Mouse (Mus musculus): ENCODE measurements around the gene Scyl1. TPM values are rescaled to one million over a fixed set of nuclear protein-coding genes. Genes with fewer than 3 reads are reported as not detected.

The Scyl1 gene
- polyA plus RNA-seq, 1 experiment, result 42.8 TPM

DNA sequence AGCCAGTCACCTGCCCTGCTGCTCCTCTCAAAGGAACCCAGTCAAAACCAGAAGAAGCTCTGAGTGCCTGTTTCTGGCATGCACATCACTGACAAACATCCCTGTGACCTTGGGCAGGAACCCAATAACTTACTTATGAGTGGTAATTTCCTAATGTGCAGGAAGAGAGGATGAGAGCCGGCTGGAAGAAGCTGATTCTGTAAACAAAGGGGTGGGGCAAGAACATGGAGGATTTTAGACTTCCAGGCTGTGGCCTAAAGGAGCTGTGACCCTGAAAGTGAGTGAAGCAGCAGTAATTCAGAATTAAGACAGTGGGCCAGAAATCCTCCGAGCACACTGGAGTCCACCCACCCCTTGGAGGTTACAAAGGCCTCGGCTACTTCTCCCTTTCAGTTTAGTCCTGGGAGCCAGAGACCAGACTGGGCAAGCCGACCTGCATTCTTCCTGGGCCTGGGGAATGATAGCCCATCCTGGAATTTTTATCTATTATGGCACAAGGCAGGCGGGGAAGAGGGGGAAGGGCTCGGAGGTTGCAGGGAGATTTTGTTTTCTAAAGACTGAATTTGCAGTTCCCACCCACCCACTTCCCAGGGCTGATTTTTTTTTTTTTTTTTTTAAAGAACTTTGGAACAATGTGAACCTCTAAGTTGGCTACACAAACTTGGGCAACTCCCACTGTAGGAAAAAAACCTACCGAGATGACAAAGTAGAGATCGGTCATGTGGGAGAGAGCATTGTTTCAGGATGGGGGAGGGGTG lies 35.0 kb upstream of the Scyl1 start:
- peak overlapping the region; percentile 97 for H3K27ac ChIP-seq (ENCODE audit: insufficient read depth, low read length)
- no peaks in the 10 kb centered on the region for H3K27me3 ChIP-seq (ENCODE audit: control insufficient read depth, insufficient read depth, low read length, poor library complexity, severe bottlenecking)
- peaks cover 19% of the 10 kb centered on the region for H3K4me1 ChIP-seq (ENCODE audit: control insufficient read depth, insufficient read depth, low read length)
- H3K4me3 ChIP-seq (ENCODE audit: low read depth, low read length), result peak overlapping the region; percentile 28
- peak overlapping the region; percentile 80 for H3K9ac ChIP-seq (ENCODE audit: low read depth, poor library complexity, severe bottlenecking)
- TF ChIP-seq EP300 (IDR thresholded peaks at IDR 0.05; ENCODE audit: insufficient read depth, low read depth, low read length), result peak; percentile 65; the same call in 1 of the 2 replicates
- TF ChIP-seq POLR2A (IDR thresholded peaks at IDR 0.05; ENCODE audit: insufficient read depth, low read length), result no peak
- no peak for TF ChIP-seq CTCF (IDR thresholded peaks at IDR 0.05; ENCODE audit: low read depth, low read length)
- no peaks in the 10 kb centered on the region for H3K9me3 ChIP-seq (replicated peaks; ENCODE audit: control insufficient read depth, insufficient read depth, low read length, poor library complexity, severe bottlenecking)
- peaks cover 3% of the 10 kb centered on the region; the same call in 1 of the 2 replicates for H3K36me3 ChIP-seq (ENCODE audit: control insufficient read depth, insufficient read depth, low read length, poor library complexity, severe bottlenecking)

DNA sequence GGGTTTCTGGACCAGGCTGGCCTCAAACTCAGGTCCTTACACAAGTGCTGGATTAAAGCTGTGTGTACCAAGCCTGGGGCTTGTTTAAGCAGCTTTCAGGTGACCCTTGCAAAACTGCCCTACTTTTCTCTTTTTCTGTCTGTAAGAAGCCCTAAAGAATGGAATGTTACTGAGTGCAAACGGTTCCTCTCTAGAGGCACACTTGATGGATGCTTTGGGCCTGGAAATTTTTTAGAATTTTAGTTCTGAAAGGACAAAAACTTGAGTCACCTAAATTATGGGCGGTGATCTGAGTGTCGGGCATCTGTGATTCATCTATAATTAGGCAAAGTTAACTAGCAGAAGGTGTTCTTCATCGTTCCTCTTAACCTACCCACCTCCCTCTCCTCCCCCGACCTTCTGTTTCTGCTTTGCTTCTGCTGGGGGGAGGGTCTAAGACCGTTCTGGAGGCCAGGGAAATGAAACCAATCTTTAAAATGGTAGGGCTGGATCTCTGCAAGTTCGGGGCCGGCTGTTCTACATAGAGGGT lies 33.2 kb upstream of the Scyl1 start:
- H3K9ac ChIP-seq (ENCODE audit: low read depth, poor library complexity, severe bottlenecking), result peak overlapping the region; percentile 80
- H3K36me3 ChIP-seq (ENCODE audit: control insufficient read depth, insufficient read depth, low read length, poor library complexity, severe bottlenecking), result peaks cover 21% of the 10 kb centered on the region
- no peaks in the 10 kb centered on the region for H3K27me3 ChIP-seq (ENCODE audit: control insufficient read depth, insufficient read depth, low read length, poor library complexity, severe bottlenecking)
- TF ChIP-seq EP300 (IDR thresholded peaks at IDR 0.05; ENCODE audit: insufficient read depth, low read depth, low read length) (no peak), CTCF (IDR thresholded peaks at IDR 0.05; ENCODE audit: low read depth, low read length) (no peak), POLR2A (IDR thresholded peaks at IDR 0.05; ENCODE audit: insufficient read depth, low read length) (no peak)
- peak overlapping the region; percentile 61 for H3K4me3 ChIP-seq (ENCODE audit: low read depth, low read length)
- no peaks in the 10 kb centered on the region for H3K9me3 ChIP-seq (replicated peaks; ENCODE audit: control insufficient read depth, insufficient read depth, low read length, poor library complexity, severe bottlenecking)
- peak overlapping the region; percentile 97 for H3K27ac ChIP-seq (ENCODE audit: insufficient read depth, low read length)
- H3K4me1 ChIP-seq (ENCODE audit: control insufficient read depth, insufficient read depth, low read length), result peaks cover 13% of the 10 kb centered on the region

- no peaks in the 10 kb centered on the region for H3K9me3 ChIP-seq (replicated peaks; ENCODE audit: control insufficient read depth, insufficient read depth, low read length, poor library complexity, severe bottlenecking)
- H3K36me3 ChIP-seq (ENCODE audit: control insufficient read depth, insufficient read depth, low read length, poor library complexity, severe bottlenecking), result peaks cover 25% of the 10 kb centered on the region
- peak overlapping the region; percentile 80 for H3K9ac ChIP-seq (ENCODE audit: low read depth, poor library complexity, severe bottlenecking)
- peaks cover 11% of the 10 kb centered on the region for H3K4me1 ChIP-seq (ENCODE audit: control insufficient read depth, insufficient read depth, low read length)
- peak overlapping the region; percentile 97 for H3K27ac ChIP-seq (ENCODE audit: insufficient read depth, low read length)
- peak overlapping the region; percentile 61 for H3K4me3 ChIP-seq (ENCODE audit: low read depth, low read length)
- H3K27me3 ChIP-seq (ENCODE audit: control insufficient read depth, insufficient read depth, low read length, poor library complexity, severe bottlenecking), result no peaks in the 10 kb centered on the region
- TF ChIP-seq POLR2A (IDR thresholded peaks at IDR 0.05; ENCODE audit: insufficient read depth, low read length) (no peak), CTCF (IDR thresholded peaks at IDR 0.05; ENCODE audit: low read depth, low read length) (no peak), EP300 (IDR thresholded peaks at IDR 0.05; ENCODE audit: insufficient read depth, low read depth, low read length) (no peak)
Observed at GRCm38 (mm10) chr19:5803881-5804279, 32.7 kb upstream of the Scyl1 start.

DNA sequence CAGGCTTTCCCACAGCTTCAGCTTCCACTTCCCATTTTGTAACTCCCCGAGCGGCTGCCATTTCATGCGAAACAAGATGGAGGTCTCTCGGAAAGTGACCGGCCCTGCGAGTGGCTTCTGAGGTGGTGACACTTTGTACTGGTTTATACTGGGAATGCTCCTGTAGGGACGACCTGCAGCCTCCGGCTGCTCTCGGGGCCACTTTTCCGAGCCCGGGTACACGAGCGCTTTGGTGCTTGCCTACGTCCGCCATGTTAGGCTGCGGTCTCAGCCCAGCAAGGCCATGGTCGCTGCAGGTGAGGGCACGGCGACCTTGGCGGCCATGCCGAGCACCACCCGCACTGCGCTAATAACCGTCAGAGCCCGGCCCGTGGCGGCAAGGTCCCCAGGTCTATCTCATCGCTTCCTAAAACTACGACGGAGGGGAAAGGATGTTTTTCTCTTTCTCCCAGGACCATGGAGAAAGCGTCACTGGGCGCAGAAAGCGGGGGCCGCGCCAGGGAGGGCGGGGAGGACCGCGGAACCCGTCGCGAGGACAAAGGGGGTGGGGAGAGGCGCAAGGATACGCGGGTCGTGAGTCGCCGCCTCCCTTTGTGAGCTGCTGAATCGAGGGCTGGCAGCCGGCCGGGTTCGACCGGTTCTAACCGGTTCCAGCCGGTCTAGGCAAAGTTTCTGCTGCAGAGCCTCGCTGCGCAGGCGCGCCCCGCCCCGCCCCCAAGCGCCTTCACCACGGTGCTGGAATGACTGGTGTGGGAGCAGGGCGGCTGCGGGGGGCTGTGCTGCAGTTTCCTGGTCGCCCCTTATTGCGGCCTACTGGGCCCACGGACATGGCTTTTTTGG lies 32.0 kb upstream of the Scyl1 start:
- peak overlapping the region; percentile 93 for H3K4me3 ChIP-seq (ENCODE audit: low read depth, low read length)
- no peaks in the 10 kb centered on the region for H3K9me3 ChIP-seq (replicated peaks; ENCODE audit: control insufficient read depth, insufficient read depth, low read length, poor library complexity, severe bottlenecking)
- TF ChIP-seq EP300 (IDR thresholded peaks at IDR 0.05; ENCODE audit: insufficient read depth, low read depth, low read length), result peak; percentile 97
- no peak for TF ChIP-seq POLR2A (IDR thresholded peaks at IDR 0.05; ENCODE audit: insufficient read depth, low read length)
- H3K9ac ChIP-seq (ENCODE audit: low read depth, poor library complexity, severe bottlenecking), result peak overlapping the region; percentile 93
- peaks cover 6% of the 10 kb centered on the region for H3K4me1 ChIP-seq (ENCODE audit: control insufficient read depth, insufficient read depth, low read length)
- peaks cover 31% of the 10 kb centered on the region for H3K36me3 ChIP-seq (ENCODE audit: control insufficient read depth, insufficient read depth, low read length, poor library complexity, severe bottlenecking)
- H3K27me3 ChIP-seq (ENCODE audit: control insufficient read depth, insufficient read depth, low read length, poor library complexity, severe bottlenecking), result no peaks in the 10 kb centered on the region
- H3K27ac ChIP-seq (ENCODE audit: insufficient read depth, low read length), result peak overlapping the region; percentile 97

DNA sequence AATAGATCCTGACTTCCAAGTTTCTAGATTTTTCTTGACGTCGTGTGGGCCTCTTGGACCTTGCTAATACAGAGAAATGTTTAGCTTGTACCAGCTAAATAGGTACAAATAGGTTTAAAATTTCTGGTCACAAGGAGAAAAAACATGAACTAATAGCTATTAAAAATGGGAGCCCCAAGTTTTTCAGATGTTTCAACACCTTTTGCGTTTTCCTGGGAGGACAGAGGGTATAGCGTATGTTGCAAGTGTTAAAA lies 31.5 kb upstream of the Scyl1 start:
- peaks cover 2% of the 10 kb centered on the region for H3K4me1 ChIP-seq (ENCODE audit: control insufficient read depth, insufficient read depth, low read length)
- H3K4me3 ChIP-seq (ENCODE audit: low read depth, low read length), result peak overlapping the region; percentile 93
- peak overlapping the region; percentile 93 for H3K9ac ChIP-seq (ENCODE audit: low read depth, poor library complexity, severe bottlenecking)
- H3K27me3 ChIP-seq (ENCODE audit: control insufficient read depth, insufficient read depth, low read length, poor library complexity, severe bottlenecking), result no peaks in the 10 kb centered on the region
- H3K36me3 ChIP-seq (ENCODE audit: control insufficient read depth, insufficient read depth, low read length, poor library complexity, severe bottlenecking), result peaks cover 35% of the 10 kb centered on the region
- H3K27ac ChIP-seq (ENCODE audit: insufficient read depth, low read length), result peak overlapping the region; percentile 97
- no peaks in the 10 kb centered on the region for H3K9me3 ChIP-seq (replicated peaks; ENCODE audit: control insufficient read depth, insufficient read depth, low read length, poor library complexity, severe bottlenecking)
- no peak for TF ChIP-seq EP300 (IDR thresholded peaks at IDR 0.05; ENCODE audit: insufficient read depth, low read depth, low read length)
- TF ChIP-seq POLR2A (IDR thresholded peaks at IDR 0.05; ENCODE audit: insufficient read depth, low read length), result no peak
- TF ChIP-seq CTCF (IDR thresholded peaks at IDR 0.05; ENCODE audit: low read depth, low read length), result no peak

Measured in ES-Bruce4 (cell line).